Mouse (Mus musculus) heart, embryonic 11.5 days (tissue): Measurements from ENCODE around the gene Gm20388. TPM values are rescaled to one million over a fixed set of nuclear protein-coding genes. Genes with fewer than 3 reads are reported as not detected.

ENCODE experiments used
- ATAC-seq: fragments of 200-750 bp; cut with Nextera tagmentation; replicated peaks from 2 replicates; pipeline ENCODE4 v1.8.0; 2017; ENCODE audit warnings: moderate library complexity; ENCODE audit not compliant: insufficient number of reproducible peaks, low FRiP score, low TSS enrichment
- H3K27ac ChIP-seq: fragments of 300-500 bp; sonication (generic); 2 replicates; pipeline ENCODE4 v1.5.1; 2014; ENCODE audit warnings: mild to moderate bottlenecking, low read depth, low read length
- H3K27me3 ChIP-seq: fragments of 300-500 bp; sonication (generic); 2 replicates; pipeline ENCODE4 v1.6.1; 2014; ENCODE audit warnings: mild to moderate bottlenecking, low read length, mixed read lengths; ENCODE audit not compliant: control insufficient read depth, insufficient read depth
- H3K36me3 ChIP-seq: fragments of 300-500 bp; sonication (generic); 2 replicates; pipeline ENCODE4 v1.6.1; 2014; ENCODE audit warnings: mild to moderate bottlenecking, low read length, moderate library complexity, mixed read lengths; ENCODE audit not compliant: control insufficient read depth, insufficient read depth
- H3K4me1 ChIP-seq: fragments of 300-500 bp; sonication (generic); 2 replicates; pipeline ENCODE4 v1.6.1; 2014; ENCODE audit warnings: low read length; ENCODE audit not compliant: control insufficient read depth, insufficient read depth
- H3K4me2 ChIP-seq: fragments of 300-500 bp; sonication (generic); 2 replicates; pipeline ENCODE4 v1.6.1; 2014; ENCODE audit warnings: mild to moderate bottlenecking, moderate library complexity
- H3K4me3 ChIP-seq: fragments of 300-500 bp; sonication (generic); 2 replicates; pipeline ENCODE4 v1.5.1; 2014; ENCODE audit warnings: low read depth, low read length
- H3K9ac ChIP-seq: fragments of 300-500 bp; sonication (generic); 2 replicates; pipeline ENCODE4 v1.6.1; 2014; ENCODE audit warnings: mild to moderate bottlenecking, low read depth, low read length, moderate library complexity
- H3K9me3 ChIP-seq: fragments of 300-500 bp; sonication (generic); replicated peaks from 2 replicates; pipeline ENCODE4 v1.6.1; 2016; ENCODE audit warnings: low read length; ENCODE audit not compliant: control insufficient read depth
- WGBS: fragments of 180-500 bp; shearing (Covaris S2); extraction: QIAGEN DNeasy Blood & Tissue Kit; methylation state at CpG from one replicate; pipeline ENCODE4 v1.1.7; 2014; ENCODE audit not compliant: insufficient replicate concordance; 5-methylcytosine and 5-hydroxymethylcytosine counted together
- polyA plus RNA-seq: library from polyadenylated mRNA; unstranded; fragments of >200 nt; fragmentation: Nextera tagmentation; extraction: Ambion mirVana; gene quantifications from 2 replicates; pipeline ENCODE4 v1.2.1, GENCODE M21; 2014

Gene Gm20388
- polyA plus RNA-seq, 1 experiment from 2014 or later, result 6.4 TPM

DNA sequence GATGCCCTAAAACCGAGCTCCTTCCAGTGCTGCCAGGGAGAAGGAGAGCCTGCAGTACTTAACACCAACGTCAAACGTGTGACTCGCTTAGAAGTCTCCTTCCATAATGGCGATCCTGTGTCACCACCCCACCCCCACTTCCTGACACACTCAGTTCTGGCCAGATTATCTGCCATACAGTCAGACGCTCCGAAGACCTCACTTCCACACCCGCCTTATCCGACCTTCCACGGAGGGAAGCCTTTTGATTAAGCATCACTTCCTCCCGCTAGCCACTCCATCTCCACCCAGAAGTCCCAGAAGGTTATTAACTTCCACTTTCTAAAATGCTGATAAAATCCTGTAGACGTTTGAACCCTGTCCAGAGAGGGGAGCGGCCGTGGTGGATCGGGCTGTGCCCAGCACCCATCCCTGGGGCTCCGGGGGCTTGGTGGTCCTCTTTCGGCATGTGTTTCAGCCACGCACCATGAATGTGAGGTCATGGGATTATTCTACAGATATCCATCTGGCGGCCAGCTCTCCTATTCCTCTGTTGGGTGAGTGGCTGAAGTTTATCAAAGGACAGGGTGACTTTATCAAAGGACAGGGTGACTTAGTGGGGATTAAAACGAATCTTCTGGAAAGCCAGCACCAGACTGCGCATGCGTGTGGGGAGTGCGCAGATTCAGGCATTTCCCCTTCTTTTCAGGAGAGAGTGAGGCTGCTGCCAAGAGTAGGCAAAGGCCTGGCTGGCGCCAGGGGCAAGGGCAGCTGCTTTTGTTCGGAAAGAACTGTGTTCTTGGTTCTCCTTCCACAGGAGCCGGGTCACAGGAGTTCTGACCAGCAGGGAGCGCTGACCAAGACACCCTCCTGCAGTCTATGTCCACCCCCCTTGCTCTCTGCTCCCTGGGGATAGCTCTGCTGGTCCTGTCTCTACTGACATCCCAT, 1260.2 kb downstream of the Gm20388 start:
- Histone ChIP-seq H3K36me3 (no peaks in the 10 kb centered on the region), H3K4me1 (peaks cover 41% of the 10 kb centered on the region), H3K9ac (no peak overlapping the region), H3K27ac (peak overlapping the region; percentile 78), H3K27me3 (no peaks in the 10 kb centered on the region), H3K4me3 (no peak overlapping the region), H3K4me2 (peak overlapping the region; percentile 27), H3K9me3 (no peaks in the 10 kb centered on the region)
- 23% methylated on average over 27 of the region's 27 CpGs for WGBS
- ATAC-seq, result 0 out of 2 replicates have a peak, but pooled peaks have one; percentile 15

DNA sequence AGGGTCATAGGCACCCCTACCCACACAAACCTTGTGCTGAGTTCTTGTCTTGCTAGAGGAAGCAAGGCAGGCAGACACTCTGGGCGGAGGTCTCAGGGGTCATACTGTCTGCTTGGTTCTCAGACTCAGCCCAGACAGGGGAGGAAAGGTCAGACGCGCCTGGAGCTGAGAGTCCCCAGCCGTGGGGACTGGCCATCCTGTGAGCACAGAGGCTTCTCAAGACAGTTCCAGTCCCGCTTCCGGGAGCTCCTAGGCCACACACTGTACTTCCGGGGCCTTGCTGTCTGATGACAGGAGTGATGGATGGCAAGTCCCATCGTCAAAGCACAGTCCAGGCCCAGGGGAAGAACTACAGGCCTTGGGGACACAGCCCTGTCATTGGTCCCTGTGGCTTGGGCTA, 1261.9 kb downstream of the Gm20388 start:
- H3K36me3 ChIP-seq, result no peaks in the 10 kb centered on the region
- H3K4me3 ChIP-seq, result no peak overlapping the region
- H3K27me3 ChIP-seq, result no peaks in the 10 kb centered on the region
- H3K4me2 ChIP-seq, result no peak overlapping the region
- H3K4me1 ChIP-seq, result peaks cover 44% of the 10 kb centered on the region
- 56% methylated on average over 8 of the region's 8 CpGs for WGBS
- H3K9me3 ChIP-seq, result no peaks in the 10 kb centered on the region
- ATAC-seq, result no peak
- H3K9ac ChIP-seq, result no peak overlapping the region
- 0 out of 2 replicates have a peak overlapping the region, but pooled peaks have one; percentile 6 for H3K27ac ChIP-seq

DNA sequence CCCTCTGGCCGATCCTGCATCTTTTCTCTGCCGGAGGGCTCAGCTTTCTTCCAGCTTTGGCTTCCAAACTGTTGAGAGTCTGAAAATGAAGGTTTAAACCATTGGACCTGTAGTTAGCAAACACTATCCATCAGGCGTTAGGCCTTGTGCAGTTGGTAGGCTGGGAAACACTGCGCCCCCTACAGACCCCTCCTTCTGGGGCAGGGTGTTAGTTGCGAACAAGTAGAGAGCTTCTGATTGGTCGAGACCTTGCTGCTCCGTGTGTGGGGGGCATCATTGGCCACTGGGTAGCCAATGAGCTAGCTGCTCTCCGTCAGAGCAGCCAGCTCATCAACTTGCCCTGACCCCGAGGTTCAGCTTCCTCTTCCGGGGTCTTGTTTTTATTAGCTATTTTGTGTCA, 1263.5 kb downstream of the Gm20388 start:
- Histone ChIP-seq H3K4me1 (peaks cover 33% of the 10 kb centered on the region), H3K27me3 (no peaks in the 10 kb centered on the region), H3K36me3 (no peaks in the 10 kb centered on the region), H3K4me2 (no peak overlapping the region), H3K9me3 (no peaks in the 10 kb centered on the region), H3K27ac (no peak overlapping the region), H3K4me3 (no peak overlapping the region), H3K9ac (no peak overlapping the region)
- no peak for ATAC-seq
- WGBS, result 66% methylated on average over 10 of the region's 10 CpGs

DNA sequence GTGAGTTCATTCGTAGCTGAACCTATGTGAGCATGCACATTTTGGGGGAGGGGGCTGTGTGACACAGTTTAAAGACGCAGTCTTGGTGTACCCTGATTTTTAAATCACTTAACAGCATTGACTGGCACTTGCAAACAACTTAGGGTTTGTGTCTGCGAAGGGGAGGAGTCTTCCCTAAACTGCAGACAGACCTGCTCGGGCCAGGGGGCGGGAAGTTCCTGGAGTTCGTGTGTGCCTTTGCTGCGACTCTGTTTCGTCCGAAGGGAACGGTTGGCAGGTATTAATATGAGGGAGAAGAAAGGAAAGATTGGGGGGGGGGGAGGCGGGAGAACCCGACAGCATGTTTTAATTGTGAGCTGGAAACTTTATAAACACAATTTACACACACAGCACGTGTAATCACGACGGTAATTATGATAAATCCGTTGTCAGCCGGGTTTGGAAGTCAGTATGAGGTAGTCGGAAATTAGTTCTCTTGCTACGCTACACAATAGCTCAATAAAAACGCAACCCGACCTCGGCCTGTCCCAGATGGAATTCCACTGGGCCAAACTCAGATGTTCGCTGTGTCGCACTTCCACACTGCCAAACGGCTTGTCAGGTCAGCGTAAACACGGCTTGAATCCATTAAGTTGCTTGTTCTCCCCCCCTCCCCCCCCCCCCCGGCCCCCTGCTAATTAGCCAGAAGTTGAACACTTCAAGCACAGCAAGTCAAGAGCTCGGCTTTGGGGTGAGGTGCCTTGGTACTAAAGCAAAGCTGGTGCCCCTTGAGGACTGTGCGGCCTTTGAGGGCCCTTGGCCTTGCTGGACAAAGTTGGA, 1264.3 kb downstream of the Gm20388 start:
- no peaks in the 10 kb centered on the region for H3K36me3 ChIP-seq
- H3K27me3 ChIP-seq, result no peaks in the 10 kb centered on the region
- no peak overlapping the region for H3K4me3 ChIP-seq
- H3K4me2 ChIP-seq, result no peak overlapping the region
- no peak overlapping the region for H3K27ac ChIP-seq
- peaks cover 30% of the 10 kb centered on the region for H3K4me1 ChIP-seq
- H3K9ac ChIP-seq, result no peak overlapping the region
- H3K9me3 ChIP-seq, result no peaks in the 10 kb centered on the region
- 50% methylated on average over 30 of the region's 30 CpGs for WGBS
- no peak for ATAC-seq

DNA sequence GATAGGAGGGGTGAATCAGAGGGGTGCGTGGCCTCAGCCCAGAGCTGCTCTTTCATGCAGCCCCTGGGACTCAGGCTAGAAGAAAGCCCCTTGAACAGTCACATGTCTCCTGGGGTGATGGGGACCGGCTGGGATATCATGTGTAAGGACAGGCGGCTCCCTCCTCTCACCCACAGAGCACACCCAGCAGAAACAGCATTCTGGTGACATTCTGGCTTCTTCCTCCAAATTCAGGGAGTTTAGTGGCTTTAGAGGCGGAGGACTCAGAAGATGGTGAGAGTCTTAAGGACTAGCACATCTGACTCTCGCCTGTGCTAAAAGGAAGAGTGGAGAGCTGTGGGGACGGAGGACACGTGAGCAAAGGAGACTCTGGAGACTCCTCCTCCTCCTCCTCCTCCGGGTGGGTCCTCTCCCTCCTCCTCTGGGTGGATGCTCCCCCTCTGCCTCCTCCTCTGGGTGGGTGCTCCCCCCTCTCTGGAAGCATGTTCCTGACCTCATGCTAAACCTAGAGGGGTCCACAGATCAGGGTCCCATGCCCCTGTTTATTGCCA, 1265.0 kb downstream of the Gm20388 start:
- no peak overlapping the region for H3K9ac ChIP-seq
- H3K9me3 ChIP-seq, result no peaks in the 10 kb centered on the region
- no peak overlapping the region for H3K4me2 ChIP-seq
- H3K36me3 ChIP-seq, result no peaks in the 10 kb centered on the region
- H3K27me3 ChIP-seq, result no peaks in the 10 kb centered on the region
- H3K4me3 ChIP-seq, result no peak overlapping the region
- 64% methylated on average over 8 of the region's 8 CpGs for WGBS
- H3K4me1 ChIP-seq, result peaks cover 25% of the 10 kb centered on the region
- H3K27ac ChIP-seq, result no peak overlapping the region
- ATAC-seq, result no peak

DNA sequence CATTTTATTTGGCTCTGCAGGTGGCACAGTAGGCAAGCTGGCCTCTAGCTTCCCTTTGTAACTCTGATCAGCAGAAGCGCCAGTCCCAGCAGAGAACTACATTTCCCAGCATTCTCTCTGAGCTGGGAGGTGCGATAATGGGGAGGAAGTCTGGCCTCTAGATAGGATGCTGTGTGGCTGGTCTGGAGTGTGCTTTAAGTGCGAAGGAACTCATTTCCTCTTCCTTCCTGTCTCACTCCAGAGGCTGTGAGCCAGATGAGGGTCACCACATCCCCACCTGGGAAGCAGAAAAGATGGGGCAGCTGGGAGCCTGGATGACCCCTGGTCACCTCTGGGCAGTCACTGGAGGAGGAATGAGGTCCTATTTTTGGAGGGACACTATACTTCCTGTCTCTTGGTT, 1265.7 kb downstream of the Gm20388 start:
- H3K27me3 ChIP-seq, result no peaks in the 10 kb centered on the region
- no peak overlapping the region for H3K4me3 ChIP-seq
- H3K27ac ChIP-seq, result no peak overlapping the region
- H3K4me1 ChIP-seq, result peaks cover 26% of the 10 kb centered on the region
- H3K9ac ChIP-seq, result no peak overlapping the region
- no peaks in the 10 kb centered on the region for H3K9me3 ChIP-seq
- ATAC-seq, result no peak
- 12% methylated on average over 3 of the region's 3 CpGs for WGBS
- no peaks in the 10 kb centered on the region for H3K36me3 ChIP-seq
- H3K4me2 ChIP-seq, result no peak overlapping the region

DNA sequence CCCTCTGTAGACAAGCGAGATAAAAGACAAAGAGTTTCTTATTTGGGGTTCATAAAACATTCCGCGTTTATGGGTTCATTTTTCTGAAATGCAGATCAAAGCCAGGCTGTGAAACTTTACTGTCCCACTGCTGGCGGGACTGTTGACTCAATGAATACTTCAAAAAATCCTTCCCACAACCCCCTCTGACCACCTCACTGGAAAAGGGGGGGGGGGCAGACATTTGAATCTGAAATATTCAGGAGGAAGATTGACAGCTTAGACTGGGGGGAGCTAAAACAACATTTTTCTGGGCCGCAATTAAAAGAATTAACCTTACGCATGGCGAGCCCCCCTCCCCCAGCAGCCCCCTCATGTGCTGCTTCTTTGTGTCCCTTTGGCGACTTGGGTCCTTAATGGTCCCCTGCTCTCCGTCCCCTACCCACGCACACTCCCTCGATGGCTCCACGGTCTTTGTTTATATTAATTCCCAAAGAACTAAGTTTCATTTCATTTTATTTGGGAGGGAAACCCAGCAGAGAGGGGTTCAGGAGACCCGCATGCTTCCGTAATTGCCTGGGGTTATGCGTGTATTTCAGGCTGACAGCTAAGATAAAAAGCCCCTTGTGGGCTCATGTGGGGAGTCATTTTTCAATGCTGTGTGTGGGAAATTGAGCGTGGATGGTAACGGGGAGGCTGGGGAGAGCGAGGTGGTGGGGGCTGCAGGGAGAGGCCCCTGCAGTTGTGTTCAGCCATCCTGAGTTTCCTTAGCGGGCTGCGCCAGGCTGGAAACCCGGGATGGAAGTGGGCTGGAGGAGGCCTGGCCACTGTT, 1270.0 kb downstream of the Gm20388 start:
- no peaks in the 10 kb centered on the region for H3K9me3 ChIP-seq
- H3K36me3 ChIP-seq, result no peaks in the 10 kb centered on the region
- H3K27ac ChIP-seq, result peak overlapping the region; percentile 35; the same call in 1 of the 2 replicates
- 67% methylated on average over 21 of the region's 21 CpGs for WGBS
- no peak for ATAC-seq
- no peak overlapping the region for H3K9ac ChIP-seq
- H3K27me3 ChIP-seq, result no peaks in the 10 kb centered on the region
- no peak overlapping the region for H3K4me2 ChIP-seq
- no peak overlapping the region for H3K4me3 ChIP-seq
- peaks cover 13% of the 10 kb centered on the region for H3K4me1 ChIP-seq
